Mouse (Mus musculus) G1E-ER4 (cell line): Measurements from ENCODE around the gene Rere. TPM values are rescaled to one million over a fixed set of nuclear protein-coding genes. Genes with fewer than 3 reads are reported as not detected.

ENCODE experiments used
- GATA1 ChIP-seq: IDR thresholded peaks from one replicate; pipeline ENCODE4 v1.8.0; 2012; ENCODE audit warnings: low read length, inconsistent platforms
- polyA plus RNA-seq: library from polyadenylated mRNA; stranded (reverse); fragments of >175 nt; gene quantifications from 2 replicates; pipeline ENCODE4 v1.2.3, GENCODE M21; 2012

Gene Rere
- polyA plus RNA-seq, 1 experiment = 282 TPM

DNA sequence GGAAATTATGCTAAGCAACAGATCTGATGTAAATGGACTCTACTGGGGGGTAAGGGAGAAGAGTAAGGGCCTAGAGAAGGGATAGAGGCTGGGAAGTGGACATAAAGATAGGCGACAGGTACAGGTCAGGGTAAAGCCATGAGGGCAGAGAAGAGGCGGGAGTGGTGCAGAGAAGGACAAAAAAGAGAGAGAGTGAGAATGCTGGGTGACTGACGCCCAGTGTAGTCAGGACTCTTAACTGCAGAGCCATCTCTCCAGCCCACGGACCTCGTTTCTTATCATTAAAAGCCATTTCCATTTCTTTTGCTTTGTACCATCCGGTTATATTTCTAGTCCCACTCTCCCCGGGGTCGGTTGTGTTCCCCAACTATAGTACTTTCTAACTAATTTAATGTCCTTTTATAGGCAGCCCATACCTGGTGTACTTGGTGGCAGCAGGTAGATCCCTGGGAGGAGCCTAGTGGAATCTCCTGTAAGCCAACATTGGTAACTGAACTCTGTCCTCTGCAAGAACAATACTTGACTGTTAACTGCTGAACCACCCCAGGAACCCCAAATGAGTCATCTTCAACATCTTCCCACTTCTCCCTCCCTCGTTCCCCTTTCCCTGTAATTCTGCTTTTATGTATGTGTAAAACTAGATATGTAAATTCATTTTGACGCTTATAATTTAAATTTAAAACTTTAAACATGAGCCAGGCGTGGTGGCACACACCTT, 223.0 kb downstream of the Rere start:
- TF ChIP-seq GATA1 = no peak

GRCm38 (mm10) chr4:150509026-150509712, 227.7 kb downstream of the Rere start:
- no peak for TF ChIP-seq GATA1

- TF ChIP-seq GATA1 = no peak
Observed at GRCm38 (mm10) chr4:150510036-150510435, 228.6 kb downstream of the Rere start.

DNA sequence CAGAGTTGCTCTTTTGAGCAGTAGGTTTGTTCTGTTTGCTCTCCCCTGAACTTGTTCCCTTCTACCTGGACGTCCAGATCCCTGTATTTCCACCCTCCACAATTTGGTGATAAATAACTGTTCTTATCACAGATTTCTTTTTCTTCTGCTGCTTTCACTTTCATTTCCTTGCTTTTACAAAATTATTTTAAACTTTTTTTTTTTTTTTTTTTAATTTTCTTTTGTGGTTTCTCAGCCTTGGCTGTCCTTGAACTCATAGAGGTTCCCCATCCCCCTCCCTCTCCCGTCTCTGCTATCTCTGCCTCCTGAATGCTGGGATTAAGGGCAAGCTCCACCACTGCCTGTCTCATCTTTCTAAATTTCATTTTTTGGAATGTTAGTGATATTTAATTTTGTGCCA, 234.8 kb downstream of the Rere start:
- no peak for TF ChIP-seq GATA1

- peak; percentile 58 for TF ChIP-seq GATA1
Observed at GRCm38 (mm10) chr4:150517381-150517780, 235.9 kb downstream of the Rere start.

DNA sequence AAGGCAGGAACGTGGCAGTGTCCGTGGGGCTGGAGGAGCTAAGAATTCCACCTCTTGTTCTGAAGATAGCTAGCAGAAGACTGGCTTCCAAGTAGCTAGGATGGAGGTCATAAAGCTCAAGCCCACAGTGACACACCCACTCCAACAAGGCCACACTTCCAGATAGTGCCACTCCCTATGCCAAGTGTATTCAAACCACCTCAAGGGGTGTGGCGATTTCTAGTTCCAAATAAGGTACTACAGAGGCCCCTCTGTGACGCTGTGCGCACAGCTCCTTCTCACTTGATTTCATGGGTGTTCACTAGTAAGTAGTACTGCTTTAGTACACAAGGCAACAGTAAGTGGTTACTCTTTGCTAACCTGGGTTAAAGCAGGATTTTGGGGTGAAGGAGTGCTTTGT, 237.4 kb downstream of the Rere start:
- no peak for TF ChIP-seq GATA1

DNA sequence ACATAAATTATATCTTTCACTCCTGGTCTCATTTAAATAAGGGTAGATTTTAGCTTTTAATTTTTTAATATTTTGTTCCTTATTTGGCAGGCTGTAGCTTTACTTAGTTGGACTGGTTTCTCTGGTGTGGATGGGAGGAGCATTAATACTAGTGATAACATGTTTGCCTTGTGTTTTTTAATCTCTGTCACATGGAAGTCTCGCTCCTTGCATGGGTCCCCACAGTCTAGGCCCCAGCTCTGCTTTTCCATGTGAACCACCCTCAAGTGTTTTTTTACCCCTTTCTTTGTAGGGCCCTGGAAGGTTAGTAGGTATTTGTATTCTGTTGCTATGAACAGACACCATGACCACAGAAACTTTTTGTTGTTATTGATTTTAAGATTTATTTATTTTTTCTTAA, 238.6 kb downstream of the Rere start:
- no peak for TF ChIP-seq GATA1

DNA sequence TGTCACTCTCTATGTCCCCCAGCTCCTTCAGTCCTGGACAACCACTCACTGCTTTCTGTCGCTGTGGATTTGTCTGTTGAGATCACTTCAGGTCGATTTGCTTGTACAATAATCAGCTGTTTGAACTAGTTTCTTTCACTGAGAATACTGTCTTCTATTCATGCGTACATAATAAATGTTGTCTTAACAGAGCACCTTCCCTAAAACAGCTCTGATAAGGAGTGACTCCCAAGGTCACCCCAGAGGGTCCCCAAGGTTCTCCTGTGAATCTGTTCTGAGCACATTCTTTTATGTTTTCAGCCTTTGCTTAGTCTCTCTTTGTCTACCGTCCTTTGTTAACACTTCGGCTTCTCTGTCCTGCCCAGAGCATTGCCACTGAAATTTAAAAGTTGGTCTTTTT, 241.0 kb downstream of the Rere start:
- TF ChIP-seq GATA1 = peak; percentile 4

DNA sequence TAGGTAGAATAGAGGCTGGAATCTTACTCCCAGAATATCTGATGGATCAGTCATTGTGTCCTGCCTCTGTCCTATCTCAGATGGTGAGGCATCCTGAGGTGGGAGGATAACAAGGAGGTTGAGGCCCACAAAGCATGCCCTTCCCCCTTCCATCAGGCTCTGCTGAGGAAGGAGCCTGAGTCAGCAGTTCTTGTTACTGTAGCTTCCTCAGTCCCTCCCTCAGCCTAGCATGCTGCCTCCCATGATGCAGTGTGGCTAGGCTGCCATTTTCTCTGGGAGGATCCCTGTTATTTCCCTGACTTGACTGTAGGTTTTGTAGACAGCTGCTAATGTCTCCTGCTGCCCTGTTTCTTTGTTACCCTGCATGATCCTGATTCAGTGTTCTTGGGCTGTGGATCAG, 241.9 kb downstream of the Rere start:
- no peak for TF ChIP-seq GATA1

DNA sequence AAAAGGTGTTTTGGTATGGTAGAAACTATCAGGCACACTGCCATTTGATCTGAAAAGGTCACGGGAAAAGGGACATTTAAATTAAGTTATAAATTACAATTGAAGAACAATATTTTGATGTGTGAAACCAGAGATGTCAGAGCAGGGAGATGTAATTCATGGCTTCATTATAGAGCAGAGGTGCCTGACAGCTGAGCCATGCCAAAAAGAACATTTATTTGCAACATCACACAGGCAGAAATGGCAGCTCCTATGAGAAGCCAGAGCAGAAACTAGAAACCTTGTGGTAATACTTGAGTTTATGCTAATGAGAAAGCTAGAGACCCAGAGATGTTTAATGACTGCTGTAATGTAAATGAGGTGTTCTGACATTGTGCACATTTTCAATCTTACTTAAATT, 244.8 kb downstream of the Rere start:
- no peak for TF ChIP-seq GATA1

GRCm38 (mm10) chr4:150528426-150528825, 247.0 kb downstream of the Rere start:
- TF ChIP-seq GATA1 = no peak

DNA sequence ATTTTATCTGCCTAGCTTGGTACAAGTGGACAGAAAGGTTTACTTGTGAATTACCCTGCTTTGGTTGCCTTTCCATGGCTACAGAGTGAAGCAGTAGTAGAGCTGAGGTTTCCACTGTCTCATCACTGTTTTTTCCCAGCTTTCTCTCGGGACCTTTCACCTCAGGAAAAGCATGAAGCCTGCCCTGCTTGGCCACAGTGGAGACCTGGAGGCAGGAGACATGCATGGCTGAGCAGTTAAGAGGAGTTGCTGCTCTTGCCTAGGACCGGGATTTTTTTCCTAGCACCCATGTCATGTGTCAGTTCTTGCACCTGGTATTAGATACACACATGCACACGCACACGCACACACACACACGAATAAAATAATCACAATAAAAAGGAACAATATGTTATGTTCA, 247.4 kb downstream of the Rere start:
- no peak for TF ChIP-seq GATA1

GRCm38 (mm10) chr4:150531869-150532268, 250.4 kb downstream of the Rere start:
- TF ChIP-seq GATA1 = no peak

DNA sequence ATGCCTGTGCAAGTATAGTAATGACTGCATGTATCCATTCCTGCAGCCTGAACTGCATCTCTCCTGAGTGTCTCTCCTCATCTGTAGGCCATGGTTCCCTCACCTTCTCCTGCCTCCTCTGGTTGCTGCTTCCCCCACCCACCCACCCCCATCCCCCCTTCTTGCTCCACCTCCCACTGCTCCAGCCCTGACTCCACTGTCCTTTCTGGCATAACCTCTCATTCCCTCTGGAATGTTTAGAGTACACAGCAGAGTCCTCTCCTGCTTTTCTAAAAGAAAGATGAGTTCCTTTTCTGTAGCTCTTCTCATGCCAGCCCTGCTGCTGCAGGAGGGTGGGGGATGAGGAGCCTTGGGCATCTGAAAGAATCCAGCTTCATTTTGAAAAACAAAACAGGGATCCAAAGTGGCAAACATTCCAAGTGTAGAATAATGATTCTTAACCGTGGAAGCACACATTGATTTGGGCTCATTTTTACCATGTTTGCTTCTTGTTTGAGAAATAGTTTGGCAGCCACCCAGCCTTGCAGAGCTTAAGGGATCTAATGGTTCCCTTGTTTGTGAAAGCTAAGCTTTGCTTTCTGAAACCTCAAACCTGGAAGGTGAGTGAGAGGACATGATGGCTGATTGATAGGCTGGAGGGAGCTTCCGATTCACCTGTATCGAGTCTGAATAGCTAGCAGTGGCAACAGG, 255.5 kb downstream of the Rere start:
- no peak for TF ChIP-seq GATA1

DNA sequence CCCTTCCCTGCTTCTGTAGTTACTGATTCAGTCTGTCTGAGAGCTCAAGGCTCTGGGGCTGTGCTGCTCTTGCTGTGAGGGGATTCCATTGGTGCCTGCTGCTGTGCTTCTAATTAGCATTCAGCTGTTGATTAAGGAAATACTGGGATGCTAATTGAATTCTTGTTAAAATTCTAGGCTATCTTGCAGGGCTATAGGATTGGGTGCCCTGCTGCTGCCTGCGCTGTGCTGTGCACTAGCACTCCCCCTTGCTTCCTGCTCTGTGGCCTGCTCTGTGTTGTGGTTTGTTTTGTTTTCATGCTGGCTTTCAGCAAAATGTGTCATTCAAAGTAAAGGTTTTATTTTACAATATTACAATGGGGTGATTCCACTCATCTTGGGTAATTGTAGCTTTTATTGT, 258.4 kb downstream of the Rere start:
- TF ChIP-seq GATA1 = no peak

DNA sequence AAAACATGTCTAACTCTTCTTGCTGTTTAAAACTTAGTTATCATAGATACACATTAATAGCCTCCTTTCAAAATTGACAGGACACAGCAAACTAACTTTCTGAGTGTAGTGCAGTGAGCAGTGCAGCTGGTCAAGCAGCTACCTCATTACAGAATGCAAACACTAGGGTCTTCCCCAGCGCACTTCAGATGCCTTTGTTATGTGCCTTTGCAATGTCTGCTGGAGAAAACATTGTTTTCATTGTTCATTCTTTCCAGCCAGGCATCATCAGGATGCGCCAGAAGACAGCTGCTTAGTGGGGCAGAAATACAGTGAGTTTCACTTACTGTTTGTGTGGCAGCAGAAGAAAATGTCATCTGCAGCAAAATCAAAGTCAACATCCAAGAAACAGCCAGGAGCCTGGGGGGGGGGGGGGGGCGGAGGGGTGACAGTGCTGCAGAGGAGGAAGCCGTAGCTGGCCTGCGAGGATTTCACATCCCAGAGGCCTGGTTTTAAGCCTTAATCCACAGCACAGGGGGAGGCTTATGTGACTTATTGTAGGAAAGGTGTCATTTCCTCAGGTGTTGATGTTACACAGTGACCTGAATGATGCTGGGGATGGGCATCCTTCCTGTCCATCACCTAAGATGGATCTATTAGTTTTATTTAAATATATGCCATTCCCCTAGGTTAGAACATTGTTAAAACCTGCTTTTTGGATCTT, 259.1 kb downstream of the Rere start:
- TF ChIP-seq GATA1 = no peak

DNA sequence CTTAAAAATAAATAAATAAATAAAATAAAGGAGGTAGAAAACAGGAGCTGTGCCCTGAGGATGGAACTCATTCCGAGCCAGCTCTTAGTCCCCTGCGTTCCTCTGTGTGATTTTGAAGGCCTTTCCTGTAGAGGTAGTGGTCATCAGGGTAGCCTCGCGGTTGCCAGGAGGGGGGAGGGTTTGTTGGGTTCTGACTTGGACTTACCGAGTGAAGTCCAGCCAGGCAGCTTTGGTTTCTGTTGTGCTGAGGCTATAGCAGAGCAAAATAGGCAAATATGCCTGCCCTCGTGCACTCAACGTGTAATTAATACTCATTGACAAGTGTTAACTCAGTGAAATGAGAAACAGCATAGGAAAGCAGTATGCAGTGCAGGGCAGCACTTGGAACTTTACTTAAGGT, 262.8 kb downstream of the Rere start:
- TF ChIP-seq GATA1 = no peak
